Mouse (Mus musculus): Measurements from ENCODE around the gene Gm45618. TPM values are rescaled to one million over a fixed set of nuclear protein-coding genes. Genes with fewer than 3 reads are reported as not detected.
A peak's percentile ranks its signal among the peaks of the same experiment; 100 is the strongest.

Gm45618 gene
- total RNA-seq, 2 experiments from 2014 or later, result not detected

- peak; percentile 83 for ATAC-seq (replicated peaks; ENCODE audit: low FRiP score, low TSS enrichment, poor library complexity, severe bottlenecking)
Measured at GRCm38 (mm10) chr7:142095183-142095931, 25.2 kb downstream of the Gm45618 start, which contains the start of gene Dusp8. Dusp8 (minus strand) TSS chr7:142095843.

DNA sequence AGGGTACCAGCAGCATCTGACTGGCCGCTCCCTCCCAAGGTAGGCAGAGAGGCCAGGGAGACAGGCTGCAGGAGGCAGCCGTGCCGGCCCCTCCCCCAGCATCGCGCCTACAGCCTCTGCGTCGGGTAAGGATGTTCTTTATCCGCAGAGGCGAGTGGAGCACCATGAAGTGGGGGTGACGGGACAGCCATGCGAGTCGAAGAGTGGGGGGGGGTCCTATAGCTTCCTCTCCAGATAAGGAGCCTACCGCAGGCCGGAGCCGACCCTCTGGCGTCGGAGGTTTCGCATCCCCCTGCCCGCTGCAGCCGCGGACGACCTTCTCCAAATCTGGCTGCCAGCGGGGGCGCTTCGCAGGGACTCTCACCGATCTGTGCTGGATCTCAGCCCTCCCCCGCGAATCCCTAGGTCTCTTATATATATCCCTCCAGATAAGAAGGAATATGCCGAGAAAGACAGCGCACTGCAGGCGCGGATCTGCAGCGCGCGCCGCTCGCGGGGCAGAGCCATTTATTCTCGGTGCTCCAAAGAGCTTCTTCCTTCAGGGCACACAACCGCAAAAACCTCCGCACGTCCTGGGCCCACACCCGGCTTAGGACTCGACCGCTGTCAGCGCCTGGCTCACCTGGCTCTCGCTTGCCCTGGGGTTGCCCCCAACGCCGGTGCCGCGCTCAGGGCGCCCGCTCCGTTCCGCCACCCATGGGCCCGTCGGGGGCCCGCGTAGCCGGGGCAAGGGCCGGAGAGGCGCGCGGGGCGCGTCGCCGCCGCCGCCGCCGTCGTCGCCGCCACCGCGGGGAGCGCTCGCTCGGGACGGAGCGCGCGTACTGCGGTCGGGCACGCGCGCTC lies 26.0 kb downstream of the Gm45618 start:
- no peak for ATAC-seq (replicated peaks; ENCODE audit: low FRiP score, low TSS enrichment, poor library complexity, severe bottlenecking)

- no peak for ATAC-seq (replicated peaks; ENCODE audit: low FRiP score, low TSS enrichment, poor library complexity, severe bottlenecking)
Measured at GRCm38 (mm10) chr7:142093696-142094240, 26.8 kb downstream of the Gm45618 start.

DNA sequence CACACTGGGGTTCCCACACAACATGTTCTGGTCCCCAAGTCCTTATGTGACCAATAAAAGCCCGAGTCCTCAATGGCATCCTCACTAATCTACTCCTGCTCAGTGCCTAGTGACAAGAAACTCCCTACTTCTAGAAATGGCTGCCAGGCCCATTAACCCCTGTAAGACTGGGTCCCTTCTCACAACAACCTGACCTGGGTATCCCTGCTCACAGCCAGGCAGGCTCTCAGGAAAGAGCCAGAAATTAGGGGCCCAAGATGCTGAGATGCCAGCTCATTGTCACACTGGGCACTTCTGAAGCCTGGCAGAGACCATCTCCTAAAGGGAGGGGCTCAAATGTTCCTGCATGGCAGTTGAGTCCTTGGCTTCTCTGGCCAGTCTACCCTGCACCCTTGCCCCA lies 27.5 kb downstream of the Gm45618 start:
- no peak for ATAC-seq (replicated peaks; ENCODE audit: low FRiP score, low TSS enrichment, poor library complexity, severe bottlenecking)

GRCm38 (mm10) chr7:142091848-142092247 lies 28.7 kb downstream of the Gm45618 start:
- ATAC-seq (replicated peaks; ENCODE audit: low FRiP score, low TSS enrichment, poor library complexity, severe bottlenecking), result no peak

GRCm38 (mm10) chr7:142089648-142090447 lies 30.7 kb downstream of the Gm45618 start:
- ATAC-seq (replicated peaks; ENCODE audit: low FRiP score, low TSS enrichment, poor library complexity, severe bottlenecking), result no peak

DNA sequence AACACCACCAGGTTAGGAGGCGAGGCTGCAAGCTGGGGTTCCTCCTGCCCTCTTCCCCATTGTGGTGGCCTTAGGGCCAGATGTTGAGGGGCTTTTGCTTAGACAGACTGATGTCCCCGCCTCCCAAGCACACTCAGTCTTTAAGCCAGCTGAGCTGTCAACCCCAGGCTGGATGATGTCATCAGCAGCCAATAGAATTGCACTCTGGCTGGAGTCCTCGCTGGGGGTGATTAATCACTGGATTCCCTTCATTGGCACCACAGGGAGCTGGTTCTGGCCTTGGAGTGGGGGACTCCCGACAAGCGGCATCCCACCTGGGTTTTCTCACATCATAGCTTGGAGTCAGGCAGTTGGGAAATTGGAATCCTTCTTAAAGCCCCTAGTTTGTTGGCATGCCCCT lies 31.6 kb downstream of the Gm45618 start:
- ATAC-seq (replicated peaks; ENCODE audit: low FRiP score, low TSS enrichment, poor library complexity, severe bottlenecking), result no peak

- ATAC-seq (replicated peaks; ENCODE audit: low FRiP score, low TSS enrichment, poor library complexity, severe bottlenecking), result peak; percentile 90
Measured at GRCm38 (mm10) chr7:142087069-142087652, 33.4 kb downstream of the Gm45618 start.

GRCm38 (mm10) chr7:142086159-142086905 lies 34.2 kb downstream of the Gm45618 start:
- no peak for ATAC-seq (replicated peaks; ENCODE audit: low FRiP score, low TSS enrichment, poor library complexity, severe bottlenecking)

DNA sequence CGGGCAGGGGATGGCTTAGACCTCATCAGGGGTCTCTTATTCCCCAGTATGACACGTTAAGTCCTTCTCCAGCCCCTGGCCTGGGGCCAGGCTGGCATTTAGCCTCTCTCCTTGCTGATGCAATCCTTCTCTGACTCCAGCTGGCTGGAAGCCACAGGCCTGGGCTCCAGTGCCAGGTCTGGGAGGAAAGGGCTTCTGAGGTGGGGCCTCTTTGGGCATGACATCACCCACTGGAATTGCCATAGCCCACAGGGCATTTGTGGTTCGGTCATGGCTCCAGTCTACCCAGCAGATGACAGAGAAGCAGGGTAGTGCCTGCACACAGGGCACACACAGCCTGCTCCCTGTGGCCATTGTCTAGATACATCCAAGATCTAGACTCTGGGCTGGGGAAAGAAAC lies 35.7 kb downstream of the Gm45618 start:
- no peak for ATAC-seq (replicated peaks; ENCODE audit: low FRiP score, low TSS enrichment, poor library complexity, severe bottlenecking)

- ATAC-seq (replicated peaks; ENCODE audit: low FRiP score, low TSS enrichment, poor library complexity, severe bottlenecking), result peak; percentile 32
Measured at GRCm38 (mm10) chr7:142084395-142084794, 36.1 kb downstream of the Gm45618 start.

DNA sequence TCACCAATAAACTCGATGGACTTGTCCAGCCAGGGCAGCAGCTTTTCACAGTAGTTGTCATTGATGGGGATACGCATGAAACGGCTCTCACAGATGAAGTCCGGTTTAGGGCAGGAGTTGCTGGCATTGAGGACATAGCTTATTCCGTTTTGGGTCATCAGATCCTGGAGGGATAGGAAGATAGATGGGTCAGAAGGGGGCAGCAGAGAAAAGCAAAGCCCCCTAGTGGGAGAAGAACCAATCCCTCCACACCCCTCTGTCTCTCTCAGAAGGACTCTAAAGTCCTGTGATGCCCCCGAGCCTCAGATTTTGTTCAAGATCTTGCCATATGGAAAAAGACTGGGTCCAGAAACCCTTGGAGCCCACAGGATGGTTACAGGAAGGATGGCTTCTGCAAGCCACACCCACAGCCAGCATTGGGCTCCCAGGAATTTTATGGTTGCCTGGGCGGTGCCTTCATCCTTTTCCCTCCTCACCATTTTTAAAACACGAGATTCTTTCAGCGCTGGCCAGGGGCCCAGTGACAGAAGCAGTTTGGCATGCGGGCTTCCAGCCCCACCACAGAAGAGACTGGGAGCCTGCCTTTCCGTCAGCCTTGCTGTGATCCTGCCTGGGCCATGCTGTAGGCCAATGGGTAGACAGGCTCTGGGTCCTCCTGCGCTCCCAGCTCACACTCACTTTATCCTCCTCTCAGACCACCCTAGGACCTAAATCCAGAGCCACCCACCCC lies 36.8 kb downstream of the Gm45618 start:
- ATAC-seq (replicated peaks; ENCODE audit: low FRiP score, low TSS enrichment, poor library complexity, severe bottlenecking), result no peak

- ATAC-seq (replicated peaks; ENCODE audit: low FRiP score, low TSS enrichment, poor library complexity, severe bottlenecking), result no peak
Measured at GRCm38 (mm10) chr7:142082607-142083006, 37.9 kb downstream of the Gm45618 start.

DNA sequence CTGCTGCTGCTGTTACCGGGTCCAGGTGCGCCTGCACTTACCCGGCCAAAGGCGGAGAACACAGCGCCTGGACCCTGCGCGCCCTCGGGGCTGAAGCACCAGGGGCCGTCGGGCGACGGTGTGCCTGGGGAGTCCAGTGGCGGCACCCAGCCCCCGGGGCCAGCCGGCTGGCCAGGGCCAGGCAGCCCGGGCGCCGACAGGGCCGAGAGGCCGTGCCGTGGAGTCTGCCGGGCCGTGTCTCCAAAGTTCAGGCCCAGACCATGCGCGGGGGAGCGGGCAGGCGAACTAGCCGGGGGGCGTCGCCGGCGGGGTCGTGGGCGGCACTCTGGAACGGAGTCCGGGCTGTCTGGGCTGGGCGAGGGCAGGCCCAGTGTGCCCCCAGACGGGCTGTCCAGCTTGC lies 38.4 kb downstream of the Gm45618 start:
- ATAC-seq (replicated peaks; ENCODE audit: low FRiP score, low TSS enrichment, poor library complexity, severe bottlenecking), result no peak

DNA sequence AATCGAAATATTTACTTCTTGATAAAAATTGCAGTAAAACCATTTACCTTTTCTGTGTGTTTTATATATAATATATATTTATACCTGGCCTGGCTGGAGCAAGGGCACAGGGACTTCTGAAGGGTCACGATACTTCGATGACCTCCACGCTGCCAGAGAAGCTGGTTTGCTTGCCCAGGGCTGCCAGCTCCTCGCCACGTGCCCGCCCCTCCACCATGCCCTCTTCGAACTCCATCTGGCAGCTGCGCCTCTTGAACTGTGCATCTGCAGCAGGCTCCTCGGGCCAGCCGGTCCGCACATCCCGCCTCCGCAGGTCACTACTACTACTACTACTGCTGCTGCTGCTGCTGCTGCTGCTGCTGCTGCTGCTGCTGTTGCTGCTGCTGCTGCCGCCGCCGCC lies 38.8 kb downstream of the Gm45618 start:
- no peak for ATAC-seq (replicated peaks; ENCODE audit: low FRiP score, low TSS enrichment, poor library complexity, severe bottlenecking)

- ATAC-seq (replicated peaks; ENCODE audit: low FRiP score, low TSS enrichment, poor library complexity, severe bottlenecking), result no peak
Measured at GRCm38 (mm10) chr7:142080876-142081275, 39.7 kb downstream of the Gm45618 start.

- no peak for ATAC-seq (replicated peaks; ENCODE audit: low FRiP score, low TSS enrichment, poor library complexity, severe bottlenecking)
Measured at GRCm38 (mm10) chr7:142079365-142079764, 41.2 kb downstream of the Gm45618 start.

GRCm38 (mm10) chr7:142077138-142077537 lies 43.4 kb downstream of the Gm45618 start:
- ATAC-seq (replicated peaks; ENCODE audit: low FRiP score, low TSS enrichment, poor library complexity, severe bottlenecking), result no peak

Data from megakaryocyte-erythroid progenitor cell, adult 5-6 weeks (primary cell).